14 mouse cellular contexts compared by ENCODE assay signal in genomic region chr2:106798824-106799223, GRCm38 (mm10).
"Had no signal": no experiment of that assay in that cellular context is flagged by ENCODE, and none has a peak within 500 bp of the region (broad histone marks: within the 10 kb centered on the region; RNA-seq: fewer than 3 reads in every experiment).

No protein-coding gene starts in this region.

- H3K4me1 ChIP-seq: liver, embryonic 15.5 days had no signal

- H3K27ac ChIP-seq: kidney, embryonic 15.5 days; liver, embryonic 15.5 days; midbrain, embryonic 15.5 days; neural tube, embryonic 12.5 days had no signal

- H3K27me3 ChIP-seq: kidney, embryonic 15.5 days; liver, embryonic 15.5 days; midbrain, embryonic 15.5 days; neural tube, embryonic 12.5 days had no signal

- DNase-seq: kidney, postnatal 14 days; left cerebral cortex, postnatal 4 days; lung, adult 2 months; lung, postnatal 14 days; retina, postnatal 1 day; right cerebral cortex, postnatal 4 days; spleen, adult 18-20 months; thymus, adult 18-20 months; thymus, postnatal 14 days had no signal

- H3K4me3 ChIP-seq: kidney, embryonic 15.5 days; liver, embryonic 15.5 days; midbrain, embryonic 15.5 days; neural tube, embryonic 12.5 days had no signal

- H3K9me3 ChIP-seq: kidney, embryonic 15.5 days; liver, embryonic 15.5 days; midbrain, embryonic 15.5 days; neural tube, embryonic 12.5 days had no signal

- H3K9ac ChIP-seq: kidney, embryonic 15.5 days; liver, embryonic 15.5 days; midbrain, embryonic 15.5 days; neural tube, embryonic 12.5 days had no signal

- H3K4me2 ChIP-seq: kidney, embryonic 15.5 days; liver, embryonic 11.5 days; liver, embryonic 15.5 days; neural tube, embryonic 12.5 days had no signal

- H3K36me3 ChIP-seq: kidney, embryonic 15.5 days; liver, embryonic 15.5 days; midbrain, embryonic 15.5 days; neural tube, embryonic 12.5 days had no signal

- ATAC-seq: midbrain, embryonic 15.5 days had no signal
